Mouse (Mus musculus) ES-CJ7 (cell line): Measurements from ENCODE around the gene Ddit4.
A peak's percentile ranks its signal among the peaks of the same experiment; 100 is the strongest.

ENCODE experiments used
- DNase-seq: peaks from one replicate; pipeline ENCODE4 v3.0.0; 2011; ENCODE audit warnings: low read depth, low spot score

The Ddit4 gene

DNA sequence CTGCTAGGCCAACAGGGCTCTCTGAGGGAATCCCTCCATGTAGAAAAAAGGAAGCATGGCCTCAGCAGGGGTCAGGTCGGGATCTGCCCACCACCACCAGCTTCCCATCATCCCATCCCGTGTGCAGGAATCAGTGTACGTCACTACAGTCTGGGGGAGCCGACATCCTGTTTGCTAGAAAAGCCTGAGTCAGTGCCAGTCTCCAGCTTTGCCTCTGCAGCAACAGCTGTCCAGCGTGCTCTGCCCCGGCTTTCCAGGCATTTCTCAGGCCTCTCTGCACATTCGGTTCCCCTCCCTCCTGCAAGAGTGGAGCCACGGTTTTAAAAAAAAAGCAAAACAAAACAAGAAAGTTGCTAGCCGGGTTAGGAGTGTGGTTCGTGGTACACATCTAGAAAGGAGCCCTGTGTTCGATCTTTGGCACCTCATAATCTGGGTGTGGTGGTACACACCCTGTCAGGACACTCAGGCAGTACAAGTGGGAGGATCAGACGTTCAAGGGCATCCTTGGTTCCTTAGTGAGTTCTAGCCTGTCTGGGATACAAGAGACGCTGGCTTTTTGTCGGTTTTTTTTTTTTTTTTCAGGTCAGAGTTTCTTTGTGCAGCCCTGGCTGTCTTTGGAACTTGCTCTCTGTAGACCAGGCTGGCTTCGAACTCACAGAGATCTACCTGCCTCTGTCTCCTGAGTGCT lies 32.0 kb downstream of the Ddit4 start:
- peak; percentile 79 for DNase-seq

DNA sequence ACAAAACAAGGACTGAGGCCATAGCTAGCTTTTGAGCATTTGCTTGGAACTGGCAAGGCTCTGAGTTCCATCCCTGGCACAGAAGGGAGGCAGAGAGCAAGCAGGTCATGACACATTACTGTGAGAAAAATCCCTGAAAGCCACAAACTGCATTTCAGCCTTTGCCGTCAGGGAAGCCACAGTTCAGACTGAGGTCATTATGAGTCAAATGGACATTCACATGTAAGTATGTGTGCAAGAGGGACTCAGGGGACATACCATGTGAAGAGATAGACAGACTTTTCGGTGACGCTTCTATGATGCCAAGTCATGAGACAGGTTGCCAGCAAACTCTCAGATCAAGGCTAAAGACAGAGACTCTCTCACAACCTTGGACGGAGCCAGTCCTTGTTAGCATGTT lies 33.5 kb downstream of the Ddit4 start:
- DNase-seq = no peak

DNA sequence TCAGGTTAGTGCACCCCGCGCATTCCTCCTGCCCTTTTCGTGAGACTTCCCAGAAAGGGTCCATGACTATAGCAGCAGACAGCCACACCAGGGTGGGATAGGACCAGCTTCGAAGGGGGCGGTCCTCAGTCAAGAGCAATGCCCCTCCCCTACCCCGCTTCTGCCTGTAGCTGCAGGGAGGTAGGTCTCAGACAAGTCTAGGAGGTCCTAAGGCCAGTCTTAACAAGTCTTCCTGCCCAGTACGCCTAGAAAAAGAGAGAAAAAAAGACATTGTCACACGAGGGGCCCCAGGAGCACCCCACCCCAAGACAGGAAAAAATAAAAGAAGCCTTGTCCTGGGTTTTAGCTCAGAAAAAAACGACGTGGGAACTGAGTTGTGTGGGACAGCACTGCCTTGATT lies 35.0 kb downstream of the Ddit4 start:
- peak; percentile 89 for DNase-seq

DNA sequence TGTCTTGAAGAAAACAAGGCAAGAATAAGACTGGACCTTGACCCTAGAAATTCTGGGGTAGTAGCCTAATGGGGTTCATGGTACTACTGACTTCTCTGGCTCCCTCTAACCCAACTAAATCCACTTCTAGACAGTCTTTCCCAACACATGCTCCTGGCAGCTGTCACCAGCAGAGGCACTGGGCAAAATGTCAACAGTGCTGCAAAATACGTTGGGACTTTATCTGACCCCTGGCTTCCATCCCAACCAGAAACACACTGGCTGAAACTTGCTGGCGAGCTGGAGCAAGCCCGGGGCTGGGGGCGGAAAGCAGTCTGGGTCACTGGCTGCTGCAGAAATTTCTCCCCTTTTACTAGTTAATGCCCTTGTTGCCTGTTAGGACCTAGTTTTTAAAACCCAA lies 35.5 kb downstream of the Ddit4 start:
- DNase-seq = no peak

DNA sequence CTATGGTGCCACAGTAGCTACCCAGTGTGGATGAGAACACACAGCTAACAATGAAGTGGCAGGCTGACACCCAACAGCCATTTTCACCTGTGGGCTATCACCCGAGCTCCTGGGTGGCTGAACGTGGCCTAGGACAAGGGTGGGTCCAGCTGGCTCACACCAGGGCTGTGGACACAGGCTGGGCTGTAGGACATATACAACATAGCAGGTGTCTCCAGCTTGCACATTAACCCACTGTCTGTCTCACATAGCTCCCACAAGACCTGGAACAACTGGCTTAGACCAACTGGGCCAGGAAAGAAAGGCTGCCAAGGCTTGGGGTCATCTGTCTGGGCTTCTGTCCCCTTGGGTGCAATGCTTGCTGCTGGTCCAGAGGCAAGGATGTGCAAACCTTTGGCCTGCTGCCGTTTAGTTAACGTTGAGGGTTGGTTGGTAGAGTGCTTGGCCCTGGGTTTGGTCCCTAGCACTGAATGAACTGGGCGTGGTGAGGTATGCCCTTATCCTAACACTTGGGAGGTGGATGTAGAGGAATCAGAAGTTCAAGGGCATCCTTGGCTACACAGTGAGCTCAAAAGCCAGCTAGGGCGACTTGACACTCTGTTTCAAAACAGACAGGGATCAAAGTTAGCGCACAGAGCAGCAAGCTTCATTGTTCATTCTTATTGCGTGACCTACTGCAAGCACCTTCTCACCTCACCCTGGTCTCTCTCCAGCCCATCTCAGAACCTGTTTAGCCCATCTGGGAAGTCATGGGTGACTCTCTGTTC lies 36.3 kb downstream of the Ddit4 start:
- DNase-seq = no peak

DNA sequence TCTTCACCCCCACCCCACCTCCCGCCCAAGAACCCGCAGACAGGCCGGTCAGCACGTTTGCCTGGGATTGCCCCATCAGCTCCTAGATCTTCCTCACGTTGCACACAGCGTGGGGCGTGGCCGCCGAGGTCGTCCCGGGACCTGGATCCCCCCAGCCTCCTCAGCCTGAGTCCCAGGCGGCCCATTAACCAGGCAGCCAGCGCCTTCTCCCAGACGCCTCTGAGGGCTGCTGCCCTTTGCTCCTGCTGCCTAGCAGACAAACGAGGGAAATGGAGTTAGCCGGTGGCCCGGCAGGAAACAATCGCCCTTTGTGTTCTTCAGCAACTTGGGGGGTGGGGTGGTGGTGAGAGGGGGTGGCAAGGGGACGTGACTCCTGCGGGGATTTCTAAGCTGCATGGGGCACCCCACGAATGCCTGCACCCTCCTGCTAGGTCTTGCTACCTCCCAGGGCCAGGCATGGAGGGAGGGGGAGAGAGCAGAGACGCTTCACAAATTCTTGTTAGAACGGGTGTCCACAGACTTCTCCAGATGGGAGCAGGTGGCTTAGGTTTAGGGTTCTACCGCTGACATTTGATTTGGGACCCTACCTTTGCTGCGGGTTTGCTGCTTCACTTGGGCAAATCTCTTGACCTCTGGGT lies 40.0 kb downstream of the Ddit4 start:
- peak; percentile 56 for DNase-seq

DNA sequence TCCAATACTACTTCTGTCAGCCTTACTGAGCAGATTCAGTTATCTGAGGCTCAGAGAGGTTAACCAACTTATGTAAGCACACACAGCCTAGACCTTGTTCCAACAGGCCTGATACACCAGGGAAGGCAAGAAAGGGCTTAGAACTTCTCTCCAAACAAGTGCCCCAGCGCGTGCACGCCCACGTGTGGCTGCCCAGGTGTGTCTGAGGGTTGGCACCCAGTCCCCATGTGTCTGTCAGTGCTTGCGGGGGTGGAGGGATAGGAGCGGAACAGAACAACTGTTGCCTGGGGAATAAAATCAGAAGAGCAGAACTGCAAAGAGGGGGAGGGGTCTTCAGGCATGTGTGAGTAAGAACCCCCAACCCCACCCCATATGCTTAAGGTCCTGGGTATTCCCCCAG lies 40.5 kb downstream of the Ddit4 start:
- no peak for DNase-seq

DNA sequence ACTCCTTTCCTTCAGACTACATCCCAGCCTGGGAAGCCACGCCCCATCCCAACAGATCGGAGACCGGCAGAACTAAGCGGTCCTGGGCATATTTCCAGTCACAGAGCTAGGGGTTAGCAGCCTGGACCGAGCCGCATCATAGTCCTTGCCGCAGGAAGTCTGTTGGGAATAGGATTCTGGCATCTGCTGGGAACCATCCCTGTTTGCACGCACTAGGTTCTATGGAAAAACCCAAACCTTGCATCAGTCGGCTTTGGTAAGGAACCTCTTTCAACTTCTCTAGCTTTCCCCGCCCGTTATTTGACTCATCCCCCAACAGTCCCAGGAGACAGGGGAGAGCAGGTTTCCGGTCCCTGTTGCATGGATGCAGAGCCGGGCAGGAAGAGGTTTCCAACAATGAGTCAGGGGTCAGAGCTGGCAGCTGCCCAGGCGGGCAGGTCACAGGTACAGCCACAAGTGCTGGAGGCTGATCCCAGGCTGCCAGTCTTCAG lies 42.2 kb downstream of the Ddit4 start:
- DNase-seq = peak; percentile 52

DNA sequence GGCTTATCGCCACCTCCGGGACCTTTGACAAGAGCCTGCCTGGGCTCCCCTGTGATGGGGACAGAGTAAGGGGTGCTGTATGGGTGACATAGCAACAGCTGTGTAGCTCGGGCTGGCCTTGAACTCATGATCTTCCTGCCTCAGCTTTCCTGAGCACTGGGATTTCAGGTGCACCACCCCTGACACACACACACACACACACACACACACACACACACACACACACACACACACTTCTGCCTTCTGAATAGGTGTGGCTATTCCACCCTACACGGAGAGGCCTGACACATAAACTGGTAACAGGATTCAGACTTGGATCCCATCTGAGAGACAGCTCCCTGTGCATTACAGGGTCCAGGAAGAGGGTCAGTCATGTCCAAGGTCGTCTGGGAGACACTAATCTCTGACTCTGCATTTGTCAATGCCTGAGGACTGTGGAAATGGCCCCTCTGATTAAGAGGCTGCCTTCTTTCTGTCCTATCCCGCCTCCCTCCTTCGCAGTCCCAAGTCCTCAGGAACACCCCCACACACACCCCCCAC lies 42.8 kb downstream of the Ddit4 start:
- DNase-seq = no peak

DNA sequence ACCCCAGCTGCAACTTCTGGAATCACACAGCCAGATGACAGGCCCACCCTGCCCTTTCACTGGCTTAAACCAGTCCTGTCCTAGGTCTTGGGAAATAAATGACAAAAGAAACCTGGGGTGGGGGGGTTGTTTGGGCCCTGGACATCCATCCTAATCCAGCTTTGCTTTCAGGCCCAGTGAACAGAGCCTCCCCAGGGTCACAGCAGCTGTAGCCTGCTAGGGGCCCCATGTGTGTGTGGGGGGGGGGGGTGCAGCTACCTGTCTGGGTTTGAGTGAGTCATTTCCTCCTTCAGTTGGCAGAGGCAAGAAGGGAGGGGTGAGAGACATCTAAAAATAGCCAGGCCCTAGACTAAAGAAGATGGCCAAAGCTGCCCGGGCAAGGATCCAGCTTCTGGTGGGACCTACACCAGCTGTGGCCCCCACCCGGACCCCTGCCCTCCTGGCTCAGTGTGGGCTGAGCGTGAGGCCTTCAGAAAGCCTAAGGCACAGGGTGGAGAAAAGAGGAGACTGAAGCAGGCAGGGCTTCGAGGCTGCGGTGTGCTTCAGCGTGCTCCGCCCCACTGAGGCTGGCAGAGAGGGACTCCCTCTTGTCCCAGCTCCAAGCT lies 43.8 kb downstream of the Ddit4 start:
- peak; percentile 77 for DNase-seq

DNA sequence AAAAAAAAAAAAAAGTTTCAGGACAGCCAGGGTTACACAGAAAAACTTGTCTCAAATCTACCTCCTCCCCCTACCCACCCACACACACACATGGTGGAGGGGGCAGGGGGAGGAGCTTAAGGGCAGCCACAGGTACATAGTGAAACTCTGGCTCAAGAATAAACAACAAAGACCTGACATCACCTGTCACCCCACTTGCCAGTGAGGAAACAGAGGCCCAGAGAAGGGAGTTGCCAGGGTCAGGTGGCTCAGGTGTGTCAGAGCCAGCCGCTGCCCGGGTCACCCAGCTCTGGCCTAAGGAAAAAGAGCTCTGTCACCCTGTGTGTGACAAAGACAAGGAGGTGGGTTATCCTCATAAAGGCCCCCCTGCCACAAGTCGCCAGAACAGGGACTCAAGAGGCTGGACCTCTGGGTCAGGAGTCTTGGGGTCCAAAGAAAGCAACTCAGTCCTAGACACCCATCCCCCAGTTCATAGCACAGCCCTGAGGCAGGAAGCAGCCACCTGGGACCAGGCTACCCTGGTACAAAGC lies 44.5 kb downstream of the Ddit4 start:
- DNase-seq = no peak

DNA sequence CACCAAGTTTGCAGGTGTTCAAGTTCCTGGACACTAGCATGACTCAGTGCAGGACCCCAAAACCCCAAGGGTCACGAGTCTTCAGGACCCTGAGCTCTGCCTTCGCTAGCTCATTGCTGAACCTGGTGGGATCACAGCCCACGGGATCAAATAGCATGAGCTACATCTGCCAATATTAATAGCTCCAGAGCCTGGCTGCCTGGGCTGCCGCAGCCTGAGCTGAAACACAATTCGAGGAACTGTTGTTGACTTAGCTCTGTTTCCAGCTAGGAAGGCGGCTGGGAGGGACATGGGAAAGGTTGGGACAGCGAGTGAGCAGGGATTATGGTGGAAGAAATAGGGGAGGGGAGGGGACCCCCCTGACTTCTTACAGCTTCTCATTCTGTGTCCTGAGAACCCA lies 48.5 kb downstream of the Ddit4 start:
- DNase-seq = no peak

DNA sequence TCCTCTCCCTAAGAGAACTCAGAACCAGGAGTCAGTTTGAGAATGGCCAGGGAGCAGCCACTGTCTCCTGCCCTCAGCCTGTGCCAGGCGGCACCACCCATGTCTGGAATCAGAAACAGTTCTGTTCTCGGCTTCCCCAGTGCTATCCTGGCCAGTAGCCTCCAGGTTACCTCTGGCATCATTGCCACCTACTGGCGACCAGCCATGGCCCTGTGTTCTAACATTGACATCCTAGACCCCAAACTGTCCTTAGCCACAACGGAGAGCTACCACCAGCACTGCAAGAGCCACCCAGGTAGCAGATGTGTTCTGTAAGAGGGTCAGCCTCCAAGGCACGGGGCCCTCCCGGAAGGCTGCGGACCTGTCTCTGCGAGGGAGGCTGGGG lies 49.0 kb downstream of the Ddit4 start:
- no peak for DNase-seq

DNA sequence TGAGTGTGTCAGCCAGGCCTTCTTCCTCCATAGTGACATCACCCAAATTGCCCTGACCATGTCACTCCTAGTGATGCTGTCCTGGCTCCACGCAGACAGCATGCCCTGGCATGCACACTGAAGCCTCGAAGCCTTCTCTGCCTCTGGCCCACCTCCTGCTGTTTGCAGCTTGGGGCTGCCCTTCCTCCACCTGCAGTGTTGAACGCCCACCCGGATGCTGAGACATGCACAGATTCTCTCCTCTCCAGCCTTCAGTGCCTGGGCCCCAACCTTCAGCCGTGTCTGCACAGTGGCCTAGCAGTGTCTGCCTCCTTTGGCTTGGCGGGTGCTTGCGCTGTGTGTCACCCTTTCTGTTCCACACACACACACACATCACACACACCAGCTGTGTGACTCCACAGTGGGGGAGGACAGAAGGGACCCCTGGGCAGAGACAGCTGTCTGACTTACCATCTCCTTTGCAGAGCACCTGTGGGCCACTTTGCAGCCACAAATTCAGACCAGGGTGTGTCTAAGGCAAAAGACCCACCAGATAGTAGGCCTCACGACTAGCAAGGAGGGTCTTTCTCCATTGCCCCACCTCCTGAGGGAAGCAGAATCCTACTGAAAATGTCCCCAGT lies 49.5 kb downstream of the Ddit4 start:
- no peak for DNase-seq

DNA sequence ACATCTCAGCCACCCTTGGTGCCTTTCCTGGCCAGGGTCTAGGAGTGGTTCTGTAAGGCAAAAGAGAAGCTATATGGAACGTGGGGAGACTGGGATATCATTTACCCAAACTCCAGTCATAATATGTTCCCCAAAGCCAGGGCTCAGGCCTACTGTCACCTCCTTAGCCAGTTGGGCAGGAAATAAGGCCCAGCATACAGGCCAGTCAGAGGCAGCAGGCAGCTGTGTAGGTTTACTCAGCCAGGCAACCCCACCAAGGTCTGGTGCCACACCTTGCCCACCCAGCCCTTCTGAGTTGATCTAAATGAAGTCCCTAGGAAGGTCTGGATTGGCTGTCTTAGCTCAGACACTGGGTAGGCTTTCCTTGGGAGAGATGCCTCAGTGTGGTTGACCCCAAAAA lies 50.2 kb downstream of the Ddit4 start:
- no peak for DNase-seq

DNA sequence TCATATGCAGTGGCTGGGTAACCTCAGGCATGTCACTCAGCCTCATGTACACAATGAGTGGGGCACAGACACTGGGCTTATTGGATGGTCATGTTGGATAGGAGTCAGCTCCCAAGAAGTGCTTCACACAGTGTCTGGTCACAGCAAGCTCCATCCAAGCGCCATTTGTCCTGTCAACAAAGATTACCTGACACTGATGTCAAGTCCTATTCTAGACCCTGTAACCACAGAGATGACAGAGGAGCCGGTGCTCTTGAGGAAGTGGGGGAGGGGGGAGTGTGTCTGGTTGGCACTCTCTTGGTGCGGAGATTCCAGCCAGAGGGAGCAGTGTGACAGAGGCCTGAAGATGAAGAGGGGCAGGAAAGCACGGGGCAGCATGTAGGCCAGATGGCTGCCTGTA lies 50.7 kb downstream of the Ddit4 start:
- no peak for DNase-seq

DNA sequence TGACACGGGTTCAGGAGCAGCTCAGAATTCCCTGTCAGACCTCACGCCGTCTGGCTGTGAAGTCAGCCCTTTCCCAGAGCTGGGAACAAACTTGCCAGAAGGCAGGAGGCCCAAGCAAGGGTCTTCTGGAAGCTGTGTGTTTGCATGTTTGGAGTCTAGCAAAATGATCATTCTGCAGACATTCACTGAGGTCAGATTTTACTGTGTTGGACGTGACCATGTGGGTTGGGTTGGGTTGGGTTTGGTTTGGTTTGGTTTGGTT lies 51.5 kb downstream of the Ddit4 start:
- no peak for DNase-seq
